Mouse (Mus musculus): ENCODE data around the gene Mbnl3. TPM values are rescaled to one million over a fixed set of nuclear protein-coding genes. Genes with fewer than 3 reads are reported as not detected.

Mbnl3 gene
- total RNA-seq, 2 experiments from 2014 or later = 7.7 to 10.4 TPM

Small RNA genes within 50 kb of the gene (microRNA-seq; reads per million reads assigned to microRNA genes)
- not detected for gene Gm23417

Other genes starting within 250 kb of the Mbnl3 start
- gene Rap2c, start 188.5 kb downstream of the Mbnl3 start, total RNA-seq (2021) = 10 to 100 TPM; 27.2 to 28.5 TPM